Mouse (Mus musculus) hindbrain, embryonic 15.5 days (tissue): ENCODE results near the gene Adk. TPM values are rescaled to one million over a fixed set of nuclear protein-coding genes. Genes with fewer than 3 reads are reported as not detected.
A peak's percentile ranks its signal among the peaks of the same experiment; 100 is the strongest.

ENCODE experiments used
- ATAC-seq: fragments of 200-750 bp; cut with Nextera tagmentation; 2 replicates; pipeline ENCODE4 v1.8.0; 2017; ENCODE audit warnings: low read depth, moderate number of reproducible peaks, moderate TSS enrichment; ENCODE audit not compliant: low FRiP score
- H3K27ac ChIP-seq: fragments of 300-500 bp; sonication (generic); replicated peaks from 2 replicates; pipeline ENCODE4 v1.5.1; 2015; ENCODE audit warnings: mild to moderate bottlenecking, inconsistent platforms
- H3K27me3 ChIP-seq: fragments of 300-500 bp; sonication (generic); 2 replicates; pipeline ENCODE4 v1.6.1; 2015; ENCODE audit warnings: control low read depth, inconsistent platforms
- H3K36me3 ChIP-seq: fragments of 300-500 bp; sonication (generic); 2 replicates; pipeline ENCODE4 v1.6.1; 2015; ENCODE audit warnings: control low read depth, inconsistent platforms
- H3K4me1 ChIP-seq: fragments of 300-500 bp; sonication (generic); replicated peaks from 2 replicates; pipeline ENCODE4 v1.6.1; 2015; ENCODE audit warnings: control low read depth, inconsistent platforms
- H3K4me2 ChIP-seq: fragments of 300-500 bp; sonication (generic); 2 replicates; pipeline ENCODE4 v1.6.1; 2015; ENCODE audit warnings: moderate library complexity, mild to moderate bottlenecking, inconsistent platforms
- H3K4me3 ChIP-seq: fragments of 300-500 bp; sonication (generic); 2 replicates; pipeline ENCODE4 v1.5.1; 2015; ENCODE audit warnings: mild to moderate bottlenecking, inconsistent platforms
- H3K9ac ChIP-seq: fragments of 300-500 bp; sonication (generic); 2 replicates; pipeline ENCODE4 v1.6.1; 2015; ENCODE audit warnings: inconsistent platforms
- H3K9me3 ChIP-seq: fragments of 300-500 bp; sonication (generic); 2 replicates; pipeline ENCODE4 v1.6.1; 2016; ENCODE audit warnings: control low read depth, inconsistent platforms
- WGBS: fragments of 180-500 bp; shearing (Covaris S2); methylation state at CpG from one replicate; pipeline ENCODE4 v1.1.7; 2015; 5-methylcytosine and 5-hydroxymethylcytosine counted together
- polyA plus RNA-seq: library from polyadenylated mRNA; unstranded; fragments of >200 nt; fragmentation: Nextera tagmentation; extraction: Ambion mirVana; gene quantifications from 2 replicates; pipeline ENCODE4 v1.2.1, GENCODE M21; 2015

Gene Adk
- polyA plus RNA-seq, 1 experiment from 2014 or later = 40.4 TPM

DNA sequence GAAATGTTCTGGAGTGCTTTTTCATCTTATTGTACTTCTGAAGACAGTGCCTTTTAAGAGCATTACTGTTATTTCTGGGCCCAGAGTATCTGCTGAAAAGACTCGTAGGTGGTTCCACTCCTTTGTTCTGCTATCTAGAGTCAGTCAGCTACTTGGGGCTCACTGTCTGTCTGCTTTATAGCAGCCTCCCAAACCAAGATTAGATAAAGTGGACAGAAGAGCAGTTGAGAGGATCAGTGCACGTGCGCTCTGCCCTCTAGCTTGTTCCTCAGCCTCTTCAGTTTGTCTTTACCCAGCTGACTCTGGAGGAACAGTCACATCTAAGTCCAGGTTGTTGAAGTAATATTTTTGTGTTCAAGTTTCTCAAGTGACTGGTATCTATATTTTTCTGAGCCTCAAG, 21.6 kb downstream of the Adk start:
- no peaks in the 10 kb centered on the region for H3K36me3 ChIP-seq
- H3K27me3 ChIP-seq = no peaks in the 10 kb centered on the region
- H3K4me1 ChIP-seq = peaks cover 6% of the 10 kb centered on the region
- H3K4me2 ChIP-seq = no peak overlapping the region
- no peak overlapping the region for H3K27ac ChIP-seq
- no peaks in the 10 kb centered on the region for H3K9me3 ChIP-seq
- ATAC-seq = no peak
- 76% methylated on average over 3 of the region's 3 CpGs for WGBS
- no peak overlapping the region for H3K9ac ChIP-seq
- no peak overlapping the region for H3K4me3 ChIP-seq

DNA sequence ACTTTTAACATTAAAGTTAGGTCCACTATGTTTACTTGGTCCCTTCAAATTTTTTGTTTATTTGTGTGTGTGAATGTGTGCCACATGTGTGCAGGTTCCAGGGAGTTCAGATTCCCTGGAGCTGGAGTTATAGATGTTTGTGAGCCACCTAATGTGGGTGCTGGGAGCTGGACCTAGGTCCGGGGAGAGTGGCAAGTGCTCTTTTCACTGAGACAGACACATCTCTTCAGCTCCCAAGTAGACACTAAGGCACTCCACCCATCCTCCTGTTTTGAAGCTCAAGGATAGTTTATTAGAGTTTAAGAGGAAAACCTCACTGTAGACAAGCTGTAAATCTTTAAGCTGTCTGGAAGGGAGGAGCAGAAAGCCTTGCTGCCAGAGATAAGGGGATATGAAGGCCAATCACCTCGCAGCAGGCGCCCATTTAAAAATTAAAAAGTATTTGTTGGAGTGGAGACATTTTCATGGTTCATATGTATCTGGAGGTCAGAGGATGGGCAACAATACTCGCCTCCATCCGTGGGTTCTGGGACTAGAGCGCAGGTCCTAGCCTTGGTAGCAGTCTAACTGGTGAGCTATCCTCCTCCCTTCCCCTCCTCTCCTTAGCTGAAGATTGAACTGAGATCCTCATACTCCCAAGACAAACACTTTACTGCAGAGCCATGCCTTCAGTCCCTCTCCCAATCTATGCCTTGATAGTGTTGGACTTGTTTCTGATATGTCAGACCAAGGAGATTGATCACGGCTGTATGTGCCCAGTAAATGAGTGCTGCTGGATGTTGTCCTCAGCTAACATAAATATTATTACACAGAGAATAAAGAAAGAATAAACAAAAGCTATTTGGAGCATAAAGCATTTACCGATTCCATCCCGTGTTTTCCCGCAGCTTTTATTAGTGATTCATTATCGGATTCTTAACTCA, 22.3 kb downstream of the Adk start:
- peaks cover 6% of the 10 kb centered on the region for H3K4me1 ChIP-seq
- no peaks in the 10 kb centered on the region for H3K36me3 ChIP-seq
- H3K9me3 ChIP-seq = no peaks in the 10 kb centered on the region
- WGBS = 63% methylated on average over 11 of the region's 11 CpGs
- no peak for ATAC-seq
- peak overlapping the region; percentile 73 for H3K4me2 ChIP-seq
- no peak overlapping the region for H3K9ac ChIP-seq
- H3K27me3 ChIP-seq = no peaks in the 10 kb centered on the region
- H3K4me3 ChIP-seq = peak overlapping the region; percentile 64; the same call in 1 of the 2 replicates
- H3K27ac ChIP-seq = no peak overlapping the region

DNA sequence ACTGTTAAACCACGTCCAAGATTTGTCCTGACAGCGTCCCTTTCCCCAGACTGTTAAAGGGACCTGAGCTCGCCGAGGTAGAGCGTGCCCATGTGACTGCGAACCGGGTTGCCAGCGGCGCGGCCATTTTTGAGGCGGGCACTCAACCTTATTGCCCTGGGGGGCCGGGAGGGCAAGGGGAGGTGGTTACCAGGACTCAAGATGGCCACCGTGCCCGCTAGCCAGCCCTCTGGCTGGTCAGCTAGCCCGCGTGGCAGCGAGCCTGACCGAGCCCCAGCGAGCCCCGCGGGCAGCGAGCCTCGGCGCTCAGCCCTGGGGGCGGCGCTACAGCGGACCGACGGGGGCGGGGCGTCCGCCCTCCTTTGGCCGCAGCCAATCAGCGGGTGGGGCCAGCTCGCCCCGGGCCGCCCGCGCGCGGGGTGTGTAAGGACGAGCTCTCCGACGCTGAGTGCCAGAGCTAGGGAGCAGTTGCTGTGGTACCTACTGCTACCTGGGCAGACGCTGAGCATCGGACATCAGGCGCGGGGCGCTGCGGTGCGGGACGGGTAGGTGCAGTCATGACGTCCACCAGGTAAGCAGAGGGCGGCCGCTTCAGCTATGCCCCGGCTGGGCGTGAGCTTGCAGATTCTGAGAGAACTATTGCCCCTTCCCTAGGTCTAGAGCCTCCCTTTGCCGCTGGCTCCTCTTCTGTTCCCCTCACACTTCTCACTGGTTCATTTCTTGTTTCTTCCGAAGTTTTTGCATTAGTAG, 23.6 kb downstream of the Adk start:
- Histone ChIP-seq H3K27me3 (no peaks in the 10 kb centered on the region), H3K4me1 (peaks cover 6% of the 10 kb centered on the region), H3K4me3 (peak overlapping the region; percentile 64), H3K9me3 (no peaks in the 10 kb centered on the region), H3K27ac (peak overlapping the region; percentile 82), H3K36me3 (no peaks in the 10 kb centered on the region), H3K4me2 (peak overlapping the region; percentile 73), H3K9ac (peak overlapping the region; percentile 54)
- 1% methylated on average over 59 of the region's 59 CpGs for WGBS
- ATAC-seq = peak; percentile 98

DNA sequence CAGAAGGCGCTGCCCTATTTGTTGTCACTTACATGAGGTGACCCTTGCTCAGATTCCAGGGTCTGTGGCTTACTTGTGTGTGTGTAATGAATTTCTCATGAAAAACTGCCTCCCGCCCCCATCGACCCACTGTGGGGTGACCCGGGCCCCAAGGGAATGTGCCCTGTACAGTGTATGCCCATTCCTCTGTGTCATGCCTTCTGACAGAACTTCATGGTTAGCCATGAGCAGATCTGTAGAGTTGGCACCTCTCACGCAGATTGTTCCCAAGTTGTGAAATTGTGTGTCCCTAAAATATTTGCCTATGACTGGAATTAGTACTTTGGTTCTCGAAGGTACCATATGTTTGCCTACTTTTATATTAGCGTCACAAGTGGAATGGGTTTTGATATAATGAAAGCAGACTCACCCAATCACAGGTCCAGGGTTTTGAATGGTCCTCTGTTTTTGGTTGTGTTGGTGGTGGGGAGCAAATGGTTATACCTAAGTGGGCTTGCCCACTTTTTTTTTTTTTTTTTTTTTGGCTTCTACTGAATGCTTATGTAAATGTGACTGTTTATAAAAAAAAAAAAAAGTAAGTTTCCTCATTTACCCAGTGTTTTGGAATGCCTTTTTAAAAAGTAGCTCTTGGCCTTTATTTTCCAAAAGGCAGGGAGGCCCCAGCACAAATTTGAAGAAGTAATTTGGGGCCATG, 24.3 kb downstream of the Adk start:
- ATAC-seq = peak; percentile 39
- 43% methylated on average over 7 of the region's 7 CpGs for WGBS
- H3K4me1 ChIP-seq = peaks cover 6% of the 10 kb centered on the region
- H3K27me3 ChIP-seq = no peaks in the 10 kb centered on the region
- H3K27ac ChIP-seq = peak overlapping the region; percentile 82; the same call in 1 of the 2 replicates
- H3K4me3 ChIP-seq = peak overlapping the region; percentile 64
- no peaks in the 10 kb centered on the region for H3K36me3 ChIP-seq
- no peaks in the 10 kb centered on the region for H3K9me3 ChIP-seq
- H3K9ac ChIP-seq = peak overlapping the region; percentile 54
- peak overlapping the region; percentile 73 for H3K4me2 ChIP-seq

DNA sequence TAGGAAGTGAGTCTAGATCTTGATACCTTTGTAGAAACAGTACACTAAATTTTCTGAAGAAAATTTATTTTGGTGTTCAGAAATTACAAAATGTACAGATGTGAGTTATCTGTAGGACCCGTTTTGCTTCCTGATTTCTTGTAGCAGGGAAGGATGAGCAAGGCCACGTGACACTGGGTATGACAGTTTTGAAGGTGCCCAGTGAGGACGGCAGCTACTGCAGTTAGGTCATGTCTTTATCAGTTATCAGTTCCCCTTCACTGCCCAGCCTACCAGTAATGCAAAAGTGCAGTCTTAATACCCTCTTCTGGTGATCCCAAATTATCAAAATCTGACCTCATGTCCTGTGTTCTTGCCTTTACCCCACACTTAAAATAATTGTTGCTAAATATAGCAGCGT, 25.6 kb downstream of the Adk start:
- Histone ChIP-seq H3K4me2 (no peak overlapping the region), H3K27ac (no peak overlapping the region), H3K9me3 (no peaks in the 10 kb centered on the region), H3K9ac (no peak overlapping the region), H3K27me3 (no peaks in the 10 kb centered on the region), H3K36me3 (no peaks in the 10 kb centered on the region), H3K4me1 (peaks cover 6% of the 10 kb centered on the region), H3K4me3 (no peak overlapping the region)
- ATAC-seq = no peak
- 90% methylated on average over 4 of the region's 4 CpGs for WGBS

DNA sequence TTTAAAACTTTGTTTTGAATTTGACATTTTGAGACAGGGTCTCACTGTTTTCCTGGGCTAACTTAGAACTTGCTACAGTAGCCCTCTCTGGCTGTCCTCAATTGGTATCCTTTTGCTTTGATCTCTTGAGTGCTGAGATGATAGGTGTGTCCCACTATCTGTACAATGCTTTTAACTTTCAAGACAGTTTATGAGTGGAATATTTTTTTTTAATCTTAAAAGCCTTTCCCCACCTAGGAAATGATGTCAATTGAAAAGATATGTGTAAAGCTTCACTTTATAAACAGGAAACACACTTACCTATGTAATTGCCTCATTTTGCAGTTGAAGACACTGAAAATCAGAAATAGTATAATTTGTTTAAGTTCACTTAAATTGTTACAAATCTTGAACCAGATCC, 26.1 kb downstream of the Adk start:
- no peak for ATAC-seq
- Histone ChIP-seq H3K36me3 (no peaks in the 10 kb centered on the region), H3K9ac (no peak overlapping the region), H3K27ac (no peak overlapping the region), H3K9me3 (no peaks in the 10 kb centered on the region), H3K4me1 (peaks cover 6% of the 10 kb centered on the region), H3K27me3 (no peaks in the 10 kb centered on the region), H3K4me3 (no peak overlapping the region), H3K4me2 (no peak overlapping the region)

DNA sequence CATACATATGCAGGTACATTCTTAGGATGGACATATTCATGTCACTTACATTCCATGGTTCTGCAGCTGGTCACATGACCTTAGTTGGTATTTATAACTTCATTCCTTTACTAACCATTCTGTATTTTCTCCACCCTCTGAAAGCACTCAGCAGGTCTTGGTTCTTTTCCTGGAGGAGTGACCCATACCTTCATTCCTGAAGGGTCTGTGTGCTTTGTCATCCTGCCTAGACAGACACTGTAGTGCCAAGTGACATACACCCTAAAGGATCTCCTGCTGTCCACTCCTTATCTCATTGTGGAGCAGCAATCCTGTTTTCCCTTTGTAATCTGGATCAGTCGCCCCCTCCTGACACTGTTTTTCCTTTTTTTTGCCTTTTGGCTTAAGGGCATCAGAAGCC, 30.4 kb downstream of the Adk start:
- WGBS = 67% methylated on average over 1 of the region's 1 CpGs
- ATAC-seq = no peak
- Histone ChIP-seq H3K27me3 (no peaks in the 10 kb centered on the region), H3K9me3 (no peaks in the 10 kb centered on the region), H3K36me3 (no peaks in the 10 kb centered on the region), H3K27ac (no peak overlapping the region), H3K4me2 (no peak overlapping the region), H3K9ac (no peak overlapping the region), H3K4me1 (no peaks in the 10 kb centered on the region), H3K4me3 (no peak overlapping the region)

DNA sequence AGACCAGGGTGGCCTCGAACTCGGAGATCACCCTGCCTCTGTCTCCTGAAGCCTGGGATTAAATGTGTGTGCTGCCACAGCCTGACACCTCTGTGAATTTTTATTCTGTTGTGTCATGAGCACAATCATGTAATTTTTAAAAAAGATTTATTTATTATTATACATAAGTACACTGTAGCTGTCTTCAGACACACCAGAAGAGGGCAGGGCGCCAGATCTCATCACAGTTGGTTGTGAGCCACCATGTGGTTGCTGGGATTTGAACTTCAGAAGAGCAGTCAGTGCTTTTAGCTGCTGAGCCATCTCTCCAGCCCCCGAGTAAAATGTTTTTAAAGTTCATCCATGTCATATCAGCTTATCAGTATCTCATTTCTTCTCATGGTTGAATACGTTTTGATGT, 33.3 kb downstream of the Adk start:
- Histone ChIP-seq H3K4me2 (no peak overlapping the region), H3K9me3 (no peaks in the 10 kb centered on the region), H3K36me3 (no peaks in the 10 kb centered on the region), H3K4me3 (no peak overlapping the region), H3K9ac (no peak overlapping the region), H3K27ac (no peak overlapping the region), H3K27me3 (no peaks in the 10 kb centered on the region), H3K4me1 (no peaks in the 10 kb centered on the region)
- ATAC-seq = no peak
- WGBS = 87% methylated on average over 5 of the region's 5 CpGs

DNA sequence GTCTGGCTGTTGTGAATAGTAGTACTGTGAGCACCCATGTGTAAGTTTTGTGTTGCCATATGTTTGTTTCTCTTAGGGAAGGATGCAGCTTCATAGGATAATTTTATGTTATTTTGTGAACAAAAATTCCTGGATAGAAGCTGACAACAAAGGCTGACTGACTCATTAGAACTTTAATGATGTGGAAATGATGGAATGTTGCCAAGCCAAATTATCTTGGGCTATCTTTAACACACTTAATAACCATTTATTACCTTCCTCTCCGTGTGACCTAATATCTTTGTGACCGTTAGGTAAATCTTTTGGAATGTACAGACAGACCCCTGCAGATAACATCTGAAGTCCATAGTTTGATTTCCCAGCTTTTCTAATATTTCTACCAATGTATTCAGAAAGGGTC, 33.7 kb downstream of the Adk start:
- Histone ChIP-seq H3K27me3 (no peaks in the 10 kb centered on the region), H3K27ac (no peak overlapping the region), H3K4me2 (no peak overlapping the region), H3K4me1 (no peaks in the 10 kb centered on the region), H3K9me3 (no peaks in the 10 kb centered on the region), H3K9ac (no peak overlapping the region), H3K4me3 (no peak overlapping the region), H3K36me3 (no peaks in the 10 kb centered on the region)
- ATAC-seq = no peak
- 54% methylated on average over 2 of the region's 2 CpGs for WGBS

DNA sequence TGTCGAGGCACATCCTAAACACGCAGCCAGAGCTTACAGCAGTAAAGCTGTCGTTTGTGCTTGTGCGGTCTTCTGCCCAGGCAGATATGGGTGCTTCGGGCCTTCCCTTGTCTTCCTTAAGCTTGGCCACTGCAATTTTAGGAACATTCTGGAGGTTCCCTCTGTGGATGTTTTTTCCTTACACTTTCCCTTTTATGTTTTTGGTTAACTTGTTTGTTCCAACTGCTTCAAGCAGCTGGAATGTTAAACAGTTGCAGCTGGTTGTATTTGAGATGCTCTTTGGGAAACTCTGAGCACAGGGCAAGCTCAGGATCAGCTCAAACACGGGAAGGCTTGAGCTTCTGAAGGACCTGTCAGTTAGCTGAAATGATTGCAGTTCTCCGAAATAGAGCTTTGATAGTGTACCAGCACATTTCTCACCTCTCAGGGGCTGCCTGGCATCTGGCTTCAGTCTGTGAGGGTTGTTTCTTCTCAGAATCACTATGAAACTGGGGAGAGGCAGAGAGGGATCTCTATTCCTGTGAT, 34.5 kb downstream of the Adk start:
- H3K27ac ChIP-seq = no peak overlapping the region
- H3K9me3 ChIP-seq = no peaks in the 10 kb centered on the region
- 61% methylated on average over 7 of the region's 7 CpGs for WGBS

DNA sequence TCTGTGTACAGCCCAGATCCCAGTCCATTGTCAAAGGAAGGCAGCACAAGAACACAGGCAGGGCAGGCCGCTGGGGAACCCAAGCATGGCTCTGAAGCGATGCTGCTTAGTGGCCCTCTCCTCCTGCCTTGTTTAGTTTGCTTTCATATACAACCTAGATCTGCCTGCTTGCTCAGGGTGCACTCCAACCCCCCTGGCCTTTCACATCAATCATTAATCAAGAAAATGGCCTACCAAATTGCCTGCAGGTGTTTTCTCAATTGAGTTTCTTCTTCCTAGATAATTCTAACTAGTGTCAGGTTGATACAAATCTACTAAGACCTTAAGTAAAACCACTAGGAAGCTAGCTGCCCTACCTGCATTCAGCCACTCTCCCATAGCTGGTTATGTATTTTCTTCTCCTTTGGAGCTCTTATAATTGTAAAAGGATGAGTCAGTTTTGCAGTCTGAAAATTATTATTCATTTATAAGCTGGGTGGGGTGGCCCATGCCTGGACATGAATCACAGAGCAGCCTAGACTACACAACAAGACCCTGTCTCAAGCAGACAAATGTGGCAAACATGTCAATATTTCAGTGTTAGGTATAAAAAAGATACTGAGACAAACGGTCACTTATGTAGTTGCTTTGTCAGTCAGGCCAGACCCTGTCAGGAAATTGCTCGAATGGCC, 35.2 kb downstream of the Adk start:
- Histone ChIP-seq H3K4me2 (no peak overlapping the region), H3K27ac (no peak overlapping the region), H3K9ac (no peak overlapping the region), H3K36me3 (no peaks in the 10 kb centered on the region), H3K27me3 (no peaks in the 10 kb centered on the region), H3K4me1 (no peaks in the 10 kb centered on the region), H3K4me3 (no peak overlapping the region), H3K9me3 (no peaks in the 10 kb centered on the region)
- WGBS = 72% methylated on average over 4 of the region's 4 CpGs
- no peak for ATAC-seq

More for the DNA sequence above, 34.5 kb downstream of the Adk start:
- H3K9ac ChIP-seq = no peak overlapping the region
- H3K4me3 ChIP-seq = no peak overlapping the region
- no peaks in the 10 kb centered on the region for H3K27me3 ChIP-seq
- ATAC-seq = no peak
- no peaks in the 10 kb centered on the region for H3K36me3 ChIP-seq
- no peak overlapping the region for H3K4me2 ChIP-seq
- H3K4me1 ChIP-seq = no peaks in the 10 kb centered on the region
